Mouse (Mus musculus) bone marrow macrophage, adult 2 months (primary cell): ENCODE data around the gene Scaper. TPM values are rescaled to one million over a fixed set of nuclear protein-coding genes. Genes with fewer than 3 reads are reported as not detected.

Experiments
- H3K27ac ChIP-seq: 2 replicates; pipeline ENCODE4 v1.5.1; 2012; ENCODE audit warnings: low read depth, low read length; ENCODE audit not compliant: insufficient read depth
- H3K4me1 ChIP-seq: 2 replicates; pipeline ENCODE4 v1.6.1; 2012; ENCODE audit warnings: low read length; ENCODE audit not compliant: control insufficient read depth, insufficient read depth
- H3K4me3 ChIP-seq: 2 replicates; pipeline ENCODE4 v1.5.1; 2012; ENCODE audit warnings: mild to moderate bottlenecking, low read length, moderate library complexity; ENCODE audit not compliant: insufficient read depth
- CTCF ChIP-seq: IDR thresholded peaks from 2 replicates; pipeline ENCODE4 v1.5.1; 2012; ENCODE audit warnings: low read depth, mild to moderate bottlenecking, low read length, moderate library complexity
- POLR2A ChIP-seq: IDR thresholded peaks from 2 replicates; pipeline ENCODE4 v1.6.1; 2012; ENCODE audit warnings: mild to moderate bottlenecking, low read depth, low read length, borderline replicate concordance
- polyA plus RNA-seq: library from polyadenylated mRNA; stranded (reverse); fragments of >200 nt; gene quantifications from 2 replicates; pipeline ENCODE4 v1.2.4, GENCODE M21; 2012; ENCODE audit not compliant: missing spikeins, insufficient read depth, insufficient read length

The Scaper gene
- polyA plus RNA-seq, 1 experiment: 11.6 TPM

- TF ChIP-seq POLR2A: no peak
- no peak for TF ChIP-seq CTCF
- Histone ChIP-seq H3K4me1 (no peaks in the 10 kb centered on the region), H3K27ac (no peak overlapping the region), H3K4me3 (no peak overlapping the region)
Measured at GRCm38 (mm10) chr9:55609751-55610150, 328.2 kb downstream of the Scaper start.

GRCm38 (mm10) chr9:55608701-55609531 is 329.0 kb downstream of the Scaper start:
- no peak overlapping the region for H3K4me3 ChIP-seq
- TF ChIP-seq CTCF (no peak), POLR2A (no peak)
- H3K4me1 ChIP-seq: no peaks in the 10 kb centered on the region
- H3K27ac ChIP-seq: no peak overlapping the region

GRCm38 (mm10) chr9:55598594-55598993 is 339.3 kb downstream of the Scaper start:
- no peak overlapping the region for H3K27ac ChIP-seq

GRCm38 (mm10) chr9:55586141-55586540 is 351.8 kb downstream of the Scaper start:
- Histone ChIP-seq H3K4me1 (peaks cover 4% of the 10 kb centered on the region), H3K4me3 (no peak overlapping the region), H3K27ac (no peak overlapping the region)
- TF ChIP-seq CTCF: no peak
- no peak for TF ChIP-seq POLR2A

More at GRCm38 (mm10) chr9:55598594-55598993, 339.3 kb downstream of the Scaper start:
- no peak for TF ChIP-seq CTCF
- TF ChIP-seq POLR2A: no peak
- H3K4me3 ChIP-seq: no peak overlapping the region
- no peaks in the 10 kb centered on the region for H3K4me1 ChIP-seq

GRCm38 (mm10) chr9:55581414-55581813 is 356.5 kb downstream of the Scaper start:
- Histone ChIP-seq H3K4me3 (no peak overlapping the region), H3K4me1 (0 out of 2 replicates have a peak, but pooled peaks cover 3% of the 10 kb centered on the region), H3K27ac (no peak overlapping the region)
- no peak for TF ChIP-seq POLR2A
- no peak for TF ChIP-seq CTCF

- H3K4me3 ChIP-seq: no peak overlapping the region
- TF ChIP-seq CTCF (no peak), POLR2A (no peak)
- peaks cover 7% of the 10 kb centered on the region for H3K4me1 ChIP-seq
- H3K27ac ChIP-seq: no peak overlapping the region
Measured at GRCm38 (mm10) chr9:55576571-55576970, 361.3 kb downstream of the Scaper start.

- TF ChIP-seq CTCF: no peak
- TF ChIP-seq POLR2A: no peak
- Histone ChIP-seq H3K4me1 (peaks cover 3% of the 10 kb centered on the region), H3K27ac (no peak overlapping the region)
Measured at GRCm38 (mm10) chr9:55571071-55571470, 366.8 kb downstream of the Scaper start.

GRCm38 (mm10) chr9:55568466-55569159 is 369.3 kb downstream of the Scaper start:
- Histone ChIP-seq H3K4me1 (peaks cover 2% of the 10 kb centered on the region; the same call in 1 of the 2 replicates), H3K4me3 (no peak overlapping the region), H3K27ac (no peak overlapping the region)
- TF ChIP-seq CTCF (no peak), POLR2A (no peak)

More at GRCm38 (mm10) chr9:55571071-55571470, 366.8 kb downstream of the Scaper start:
- no peak overlapping the region for H3K4me3 ChIP-seq

GRCm38 (mm10) chr9:55560960-55561359 is 377.0 kb downstream of the Scaper start:
- H3K4me3 ChIP-seq: no peak overlapping the region
- no peaks in the 10 kb centered on the region for H3K4me1 ChIP-seq
- TF ChIP-seq POLR2A (no peak), CTCF (no peak)
- no peak overlapping the region for H3K27ac ChIP-seq

GRCm38 (mm10) chr9:55554986-55555385 is 382.9 kb downstream of the Scaper start:
- Histone ChIP-seq H3K4me1 (peaks cover 4% of the 10 kb centered on the region; the same call in 1 of the 2 replicates), H3K4me3 (no peak overlapping the region), H3K27ac (no peak overlapping the region)
- TF ChIP-seq POLR2A (no peak), CTCF (no peak)
